Mouse (Mus musculus) right cerebral cortex, postnatal 14 days (tissue): Measurements from ENCODE around the gene Yap1.
"Not testable (repeated sequence)": the region's sequence is repeated elsewhere in the genome, so short reads cannot be mapped to it uniquely, and the experiment has no call there.

Source experiments
- DNase-seq: peaks from one replicate; pipeline ENCODE4 v3.0.0; 2022

Yap1 gene

DNA sequence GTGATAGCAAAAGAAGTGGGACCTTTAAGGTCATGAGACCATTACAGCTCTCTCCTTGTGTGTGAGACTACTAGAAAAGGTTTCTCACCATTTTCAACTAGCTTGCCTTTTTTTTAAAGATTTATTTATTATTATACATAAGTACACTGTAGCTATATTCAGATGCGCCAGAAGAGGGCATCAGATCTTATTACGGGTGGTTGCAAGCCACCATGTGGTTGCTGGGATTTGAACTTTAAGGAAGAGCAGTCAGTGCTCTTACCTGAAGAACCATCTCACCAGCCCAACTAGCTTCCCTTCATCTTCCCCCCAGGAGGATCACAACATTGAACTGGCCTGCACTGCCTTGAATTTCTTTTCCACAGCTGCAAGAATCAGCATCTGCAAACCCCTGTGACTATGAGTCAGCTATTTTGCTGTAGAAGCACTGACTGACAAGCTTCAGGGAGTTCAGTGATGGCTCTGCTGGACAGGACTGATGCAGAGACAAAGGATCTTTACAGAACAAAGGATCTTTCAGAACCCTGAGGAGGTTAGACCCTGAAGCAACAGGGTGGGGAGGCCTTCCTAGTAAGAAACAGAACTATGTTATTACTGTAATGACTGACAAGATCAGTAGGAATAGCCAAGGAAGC is 96.9 kb downstream of the Yap1 start:
- DNase-seq, result no peak

DNA sequence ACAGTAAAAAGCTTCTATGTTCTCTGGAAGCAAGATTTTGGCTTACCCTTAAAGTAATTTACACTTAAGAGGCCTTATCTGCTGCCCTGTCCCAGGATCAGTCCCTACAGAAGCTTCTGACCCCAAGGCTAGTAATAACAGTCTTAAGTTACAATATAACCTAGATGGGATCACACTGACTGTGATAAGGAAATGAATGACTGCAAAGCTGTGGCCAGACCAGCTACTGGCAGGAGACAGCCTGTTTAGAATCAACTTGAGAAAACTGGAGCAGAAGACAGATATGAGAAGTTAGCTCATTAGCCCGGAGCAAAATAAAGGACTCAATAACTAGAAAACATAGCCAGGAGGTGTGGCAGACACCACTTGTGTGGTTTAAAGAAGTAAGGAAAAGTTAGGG is 97.8 kb downstream of the Yap1 start:
- DNase-seq, result no peak

- no peak for DNase-seq
These were observed 100.6 kb downstream of the Yap1 start for GRCm38 (mm10) chr9:7903825-7904224.

DNA sequence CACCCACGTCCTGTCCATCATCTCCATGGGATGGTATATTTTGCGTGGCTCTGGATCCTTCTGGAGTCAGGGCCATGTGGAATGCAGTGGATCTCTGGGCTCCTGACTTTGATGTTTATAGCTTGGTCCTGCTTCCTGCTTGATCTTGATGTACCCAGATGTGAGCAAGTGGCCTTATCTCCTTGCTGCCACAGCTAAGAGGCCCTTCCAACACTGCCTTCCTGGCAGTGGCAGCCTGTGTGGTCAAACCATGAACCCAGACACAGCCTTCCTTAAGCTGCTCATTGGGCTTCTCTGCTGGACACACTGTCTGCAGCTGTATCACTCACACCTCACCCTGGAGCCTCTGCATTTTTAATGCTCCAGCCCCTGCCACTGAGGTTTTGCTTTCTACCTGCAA is 101.1 kb downstream of the Yap1 start:
- no peak for DNase-seq

GRCm38 (mm10) chr9:7902311-7902710 is 102.1 kb downstream of the Yap1 start:
- no peak for DNase-seq

DNA sequence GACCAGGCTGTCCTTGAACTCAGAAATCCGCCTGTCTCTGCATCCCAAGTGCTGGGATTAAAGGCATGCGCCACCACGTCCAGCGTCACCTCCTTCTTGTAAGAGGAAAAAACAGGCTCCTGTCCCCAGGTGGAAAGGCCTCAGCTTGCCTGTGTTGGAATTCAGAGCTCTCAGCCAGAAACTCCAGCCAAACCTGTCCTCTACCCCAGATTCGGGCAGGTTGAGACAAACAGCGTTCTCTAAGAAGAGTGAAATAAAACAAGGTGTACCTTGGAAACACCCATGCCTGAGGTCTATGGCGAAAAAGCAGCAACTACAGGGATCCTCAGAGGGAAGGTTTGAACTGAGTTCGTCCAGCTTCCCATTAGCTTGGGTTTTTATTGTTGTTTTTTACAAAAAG is 103.4 kb downstream of the Yap1 start:
- DNase-seq, result no peak

DNA sequence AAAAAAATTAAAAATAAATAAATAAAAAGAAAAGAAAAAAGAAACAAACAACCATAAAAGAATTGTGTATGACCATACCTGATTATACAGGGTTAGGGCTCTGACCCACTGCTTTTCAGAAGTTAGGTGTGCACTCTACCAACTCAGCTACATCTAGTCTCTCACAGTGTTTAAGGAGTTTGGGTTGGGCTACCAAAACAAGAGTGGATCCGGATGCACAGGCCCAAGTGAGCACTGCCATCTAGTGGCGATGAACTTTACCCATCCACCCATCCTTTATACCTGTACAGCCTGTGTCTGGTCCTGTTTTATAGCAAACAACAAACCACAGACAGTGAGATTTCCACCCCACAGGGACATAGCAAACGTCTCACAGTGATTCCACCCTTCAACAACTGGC is 106.9 kb downstream of the Yap1 start:
- DNase-seq, result peak; percentile 70

- DNase-seq, result not testable (repeated sequence)
These were observed 112.6 kb downstream of the Yap1 start for GRCm38 (mm10) chr9:7891796-7892195.

GRCm38 (mm10) chr9:7891177-7891576 is 113.2 kb downstream of the Yap1 start:
- no peak for DNase-seq

GRCm38 (mm10) chr9:7884346-7884745 is 120.0 kb downstream of the Yap1 start:
- no peak for DNase-seq

DNA sequence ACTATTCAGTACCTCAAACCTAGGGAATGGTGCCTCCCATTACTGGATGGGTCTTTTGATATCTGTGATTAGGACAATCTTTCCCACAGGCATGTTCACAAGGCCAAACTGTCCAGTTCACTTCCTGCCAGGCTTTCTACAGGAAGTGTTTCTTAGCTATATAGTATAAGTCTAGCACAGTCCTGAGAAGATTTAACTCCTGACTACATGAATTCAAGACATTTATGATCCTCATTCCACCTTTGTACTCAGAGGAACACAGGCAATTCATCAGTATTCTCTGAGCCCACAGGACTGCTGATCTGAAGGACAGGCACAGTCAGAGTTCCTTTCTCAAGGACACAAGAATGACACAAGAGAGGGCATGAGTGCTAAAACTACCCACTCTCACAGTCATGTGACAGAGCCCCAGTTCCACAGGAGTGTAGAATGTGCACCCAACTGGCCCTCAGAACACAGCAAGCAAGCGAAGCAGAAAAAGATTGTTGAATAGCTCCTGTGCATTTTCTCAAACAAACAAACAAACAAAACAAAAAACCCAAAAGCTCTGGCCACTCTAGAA is 122.0 kb downstream of the Yap1 start:
- DNase-seq, result no peak
